Mouse (Mus musculus): ENCODE results near the gene Dcst2. TPM values are rescaled to one million over a fixed set of nuclear protein-coding genes. Genes with fewer than 3 reads are reported as not detected.
A peak's percentile ranks its signal among the peaks of the same experiment; 100 is the strongest.

The Dcst2 gene
- polyA plus RNA-seq, 1 experiment from 2014 or later = not detected

DNA sequence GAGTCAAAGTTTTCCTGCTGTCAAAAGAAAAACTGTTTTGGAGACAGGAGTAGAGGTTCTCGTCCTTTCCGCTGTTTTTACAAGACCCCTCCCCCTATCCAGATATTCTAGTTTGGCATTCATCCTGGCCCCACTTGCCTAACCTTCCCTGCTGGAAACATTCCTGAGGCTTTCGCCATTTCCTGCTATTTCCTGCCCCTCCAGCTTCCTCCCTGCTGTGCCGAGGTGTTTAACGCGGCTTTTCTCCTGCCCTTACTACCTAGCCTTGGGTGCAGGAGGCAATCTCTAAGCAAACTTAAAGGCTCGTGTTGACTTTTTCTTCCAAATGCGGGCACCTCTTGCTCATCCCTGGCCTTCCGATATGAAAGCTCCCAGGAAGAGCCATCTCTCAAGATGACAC lies 57.8 kb downstream of the Dcst2 start:
- peak overlapping the region; percentile 100 for H3K27ac ChIP-seq (ENCODE audit: low read length)
- H3K4me1 ChIP-seq (ENCODE audit: control insufficient read depth, insufficient read depth, low read length) = peaks cover 36% of the 10 kb centered on the region
- 0 out of 2 replicates have a peak, but pooled peaks have one; percentile 3 for ATAC-seq (replicated peaks; ENCODE audit: extremely low read depth, insufficient read depth, low FRiP score)
- peak overlapping the region; percentile 85 for H3K4me2 ChIP-seq (ENCODE audit: low read depth, low read length)
- H3K9me3 ChIP-seq (replicated peaks; ENCODE audit: control insufficient read depth, low read length) = no peaks in the 10 kb centered on the region
- H3K36me3 ChIP-seq (ENCODE audit: control insufficient read depth, insufficient read depth) = peaks cover 18% of the 10 kb centered on the region
- no peaks in the 10 kb centered on the region for H3K27me3 ChIP-seq (ENCODE audit: control insufficient read depth, insufficient read depth, low read length)
- H3K4me3 ChIP-seq (ENCODE audit: low read length) = peak overlapping the region; percentile 90
- WGBS = 3% methylated on average over 9 of the region's 9 CpGs
- peak overlapping the region; percentile 77 for H3K9ac ChIP-seq (ENCODE audit: low read length)

DNA sequence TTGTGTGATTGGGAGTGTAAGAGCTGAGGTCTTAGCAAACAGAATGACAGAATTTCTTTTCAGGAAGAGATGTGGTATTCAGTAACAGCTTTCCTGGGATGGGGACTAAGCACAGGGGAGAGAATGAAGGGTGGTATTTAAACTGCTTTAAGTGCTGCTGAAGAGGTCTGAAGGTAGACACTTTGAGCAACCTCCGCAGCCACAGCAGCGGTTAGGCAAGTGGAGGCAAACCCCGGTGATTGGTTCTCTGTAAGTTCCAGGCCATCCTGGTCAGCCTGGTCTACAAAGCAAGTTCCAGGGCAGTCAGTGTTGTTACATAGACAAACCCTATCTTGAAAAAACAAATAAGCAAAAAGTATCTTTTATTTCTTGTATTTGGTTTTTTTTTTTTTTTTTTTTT lies 58.2 kb downstream of the Dcst2 start:
- 18% methylated on average over 3 of the region's 3 CpGs for WGBS
- peak overlapping the region; percentile 85 for H3K4me2 ChIP-seq (ENCODE audit: low read depth, low read length)

DNA sequence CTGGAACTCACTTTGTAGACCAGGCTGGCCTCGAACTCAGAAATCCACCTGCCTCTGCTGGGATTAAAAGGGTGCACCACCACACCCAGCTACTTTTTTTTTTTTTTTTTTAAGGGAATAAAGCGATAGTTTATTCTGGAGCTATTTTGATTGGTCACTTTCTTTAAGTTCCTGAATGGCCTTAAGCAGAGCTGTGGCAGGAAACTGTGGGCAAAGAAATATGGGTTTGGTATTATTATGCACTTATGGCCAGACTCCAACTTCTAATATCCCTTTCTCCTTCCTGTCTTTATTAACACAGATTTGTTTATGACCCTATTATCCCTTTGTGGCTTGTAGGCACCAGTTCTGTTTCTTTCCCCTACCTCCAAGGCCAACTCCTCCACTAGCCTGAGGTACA lies 58.6 kb downstream of the Dcst2 start:
- H3K27me3 ChIP-seq (ENCODE audit: control insufficient read depth, insufficient read depth, low read length) = no peaks in the 10 kb centered on the region
- WGBS = 41% methylated on average over 2 of the region's 2 CpGs
- peaks cover 12% of the 10 kb centered on the region for H3K36me3 ChIP-seq (ENCODE audit: control insufficient read depth, insufficient read depth)
- peak overlapping the region; percentile 56 for H3K4me3 ChIP-seq (ENCODE audit: low read length)
- no peaks in the 10 kb centered on the region for H3K9me3 ChIP-seq (replicated peaks; ENCODE audit: control insufficient read depth, low read length)
- peaks cover 36% of the 10 kb centered on the region for H3K4me1 ChIP-seq (ENCODE audit: control insufficient read depth, insufficient read depth, low read length)
- H3K4me2 ChIP-seq (ENCODE audit: low read depth, low read length) = peak overlapping the region; percentile 85
- peak overlapping the region; percentile 100 for H3K27ac ChIP-seq (ENCODE audit: low read length)
- ATAC-seq (replicated peaks; ENCODE audit: extremely low read depth, insufficient read depth, low FRiP score) = no peak
- peak overlapping the region; percentile 38 for H3K9ac ChIP-seq (ENCODE audit: low read length)

More for the DNA sequence above, 58.2 kb downstream of the Dcst2 start:
- ATAC-seq (replicated peaks; ENCODE audit: extremely low read depth, insufficient read depth, low FRiP score) = no peak
- Histone ChIP-seq H3K9me3 (replicated peaks; ENCODE audit: control insufficient read depth, low read length) (no peaks in the 10 kb centered on the region), H3K36me3 (ENCODE audit: control insufficient read depth, insufficient read depth) (peaks cover 16% of the 10 kb centered on the region), H3K4me1 (ENCODE audit: control insufficient read depth, insufficient read depth, low read length) (peaks cover 36% of the 10 kb centered on the region), H3K9ac (ENCODE audit: low read length) (peak overlapping the region; percentile 77), H3K4me3 (ENCODE audit: low read length) (peak overlapping the region; percentile 90), H3K27me3 (ENCODE audit: control insufficient read depth, insufficient read depth, low read length) (no peaks in the 10 kb centered on the region), H3K27ac (ENCODE audit: low read length) (peak overlapping the region; percentile 100)

DNA sequence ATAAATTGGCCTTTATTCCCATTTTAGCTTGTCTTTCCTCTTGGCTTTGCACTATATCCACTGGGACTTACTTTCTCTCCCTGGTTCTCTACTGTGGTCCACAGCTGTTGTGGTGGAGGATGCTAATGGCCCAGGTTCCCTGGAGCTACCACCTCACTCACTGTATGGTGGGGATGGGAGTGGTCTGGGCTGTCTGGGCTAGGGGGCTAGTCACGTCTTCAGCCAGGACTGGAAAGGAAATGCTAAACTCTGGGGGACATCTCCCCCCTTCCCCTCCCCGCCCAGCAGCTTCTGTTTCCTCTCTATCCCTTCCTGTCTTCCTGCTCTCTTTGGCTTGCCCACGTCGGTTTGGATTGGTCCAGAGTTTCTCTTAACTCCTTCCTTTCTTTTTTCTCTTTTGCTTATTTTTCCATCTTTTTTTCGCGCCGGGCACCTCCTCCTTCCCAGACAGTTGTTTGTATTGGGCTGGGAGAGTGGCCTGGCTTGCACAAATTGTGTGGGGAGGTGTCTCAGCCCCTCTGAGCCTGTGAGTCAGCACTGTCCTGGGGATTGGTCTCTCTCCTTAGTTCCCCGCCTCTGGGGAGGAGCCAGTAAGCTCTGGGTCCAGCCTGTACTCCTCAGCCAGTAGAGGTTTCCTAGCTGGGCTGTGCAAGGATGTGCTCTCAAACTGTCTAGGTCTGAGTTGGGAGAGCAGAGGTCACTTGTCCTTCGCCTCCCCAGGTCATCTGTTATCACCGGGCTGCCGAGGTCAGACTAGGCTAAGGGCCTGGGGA lies 59.4 kb downstream of the Dcst2 start:
- Histone ChIP-seq H3K27me3 (ENCODE audit: control insufficient read depth, insufficient read depth, low read length) (no peaks in the 10 kb centered on the region), H3K27ac (ENCODE audit: low read length) (peak overlapping the region; percentile 100), H3K4me1 (ENCODE audit: control insufficient read depth, insufficient read depth, low read length) (peaks cover 36% of the 10 kb centered on the region), H3K4me2 (ENCODE audit: low read depth, low read length) (peak overlapping the region; percentile 85), H3K4me3 (ENCODE audit: low read length) (peak overlapping the region; percentile 56), H3K36me3 (ENCODE audit: control insufficient read depth, insufficient read depth) (peaks cover 9% of the 10 kb centered on the region), H3K9ac (ENCODE audit: low read length) (peak overlapping the region; percentile 72), H3K9me3 (replicated peaks; ENCODE audit: control insufficient read depth, low read length) (no peaks in the 10 kb centered on the region)
- 8% methylated on average over 11 of the region's 11 CpGs for WGBS
- peak; percentile 67 for ATAC-seq (replicated peaks; ENCODE audit: extremely low read depth, insufficient read depth, low FRiP score)

GRCm38 (mm10) chr3:89421810-89422473 lies 60.2 kb downstream of the Dcst2 start:
- no peaks in the 10 kb centered on the region for H3K9me3 ChIP-seq (replicated peaks; ENCODE audit: control insufficient read depth, low read length)
- H3K4me1 ChIP-seq (ENCODE audit: control insufficient read depth, insufficient read depth, low read length) = peaks cover 32% of the 10 kb centered on the region
- peaks cover 16% of the 10 kb centered on the region for H3K36me3 ChIP-seq (ENCODE audit: control insufficient read depth, insufficient read depth)
- WGBS = 13% methylated on average over 22 of the region's 22 CpGs
- H3K4me2 ChIP-seq (ENCODE audit: low read depth, low read length) = peak overlapping the region; percentile 85
- ATAC-seq (replicated peaks; ENCODE audit: extremely low read depth, insufficient read depth, low FRiP score) = no peak
- H3K27me3 ChIP-seq (ENCODE audit: control insufficient read depth, insufficient read depth, low read length) = no peaks in the 10 kb centered on the region
- H3K27ac ChIP-seq (ENCODE audit: low read length) = peak overlapping the region; percentile 100
- H3K9ac ChIP-seq (ENCODE audit: low read length) = peak overlapping the region; percentile 72
- peak overlapping the region; percentile 56 for H3K4me3 ChIP-seq (ENCODE audit: low read length)

- 61% methylated on average over 6 of the region's 6 CpGs for WGBS
- peaks cover 23% of the 10 kb centered on the region for H3K36me3 ChIP-seq (ENCODE audit: control insufficient read depth, insufficient read depth)
- no peak overlapping the region for H3K27ac ChIP-seq (ENCODE audit: low read length)
- H3K4me3 ChIP-seq (ENCODE audit: low read length) = peak overlapping the region; percentile 56
- ATAC-seq (replicated peaks; ENCODE audit: extremely low read depth, insufficient read depth, low FRiP score) = no peak
- no peaks in the 10 kb centered on the region for H3K27me3 ChIP-seq (ENCODE audit: control insufficient read depth, insufficient read depth, low read length)
- H3K4me2 ChIP-seq (ENCODE audit: low read depth, low read length) = peak overlapping the region; percentile 85
- H3K4me1 ChIP-seq (ENCODE audit: control insufficient read depth, insufficient read depth, low read length) = peaks cover 25% of the 10 kb centered on the region
- peak overlapping the region; percentile 72 for H3K9ac ChIP-seq (ENCODE audit: low read length)
- H3K9me3 ChIP-seq (replicated peaks; ENCODE audit: control insufficient read depth, low read length) = no peaks in the 10 kb centered on the region
Measured at GRCm38 (mm10) chr3:89422556-89423205, 60.9 kb downstream of the Dcst2 start.

GRCm38 (mm10) chr3:89424416-89425140 lies 62.8 kb downstream of the Dcst2 start:
- Histone ChIP-seq H3K4me2 (ENCODE audit: low read depth, low read length) (no peak overlapping the region), H3K27ac (ENCODE audit: low read length) (no peak overlapping the region), H3K9me3 (replicated peaks; ENCODE audit: control insufficient read depth, low read length) (no peaks in the 10 kb centered on the region), H3K27me3 (ENCODE audit: control insufficient read depth, insufficient read depth, low read length) (no peaks in the 10 kb centered on the region), H3K4me1 (ENCODE audit: control insufficient read depth, insufficient read depth, low read length) (peaks cover 25% of the 10 kb centered on the region), H3K9ac (ENCODE audit: low read length) (no peak overlapping the region), H3K4me3 (ENCODE audit: low read length) (no peak overlapping the region), H3K36me3 (ENCODE audit: control insufficient read depth, insufficient read depth) (peaks cover 28% of the 10 kb centered on the region)
- ATAC-seq (replicated peaks; ENCODE audit: extremely low read depth, insufficient read depth, low FRiP score) = no peak
- 87% methylated on average over 5 of the region's 5 CpGs for WGBS

DNA sequence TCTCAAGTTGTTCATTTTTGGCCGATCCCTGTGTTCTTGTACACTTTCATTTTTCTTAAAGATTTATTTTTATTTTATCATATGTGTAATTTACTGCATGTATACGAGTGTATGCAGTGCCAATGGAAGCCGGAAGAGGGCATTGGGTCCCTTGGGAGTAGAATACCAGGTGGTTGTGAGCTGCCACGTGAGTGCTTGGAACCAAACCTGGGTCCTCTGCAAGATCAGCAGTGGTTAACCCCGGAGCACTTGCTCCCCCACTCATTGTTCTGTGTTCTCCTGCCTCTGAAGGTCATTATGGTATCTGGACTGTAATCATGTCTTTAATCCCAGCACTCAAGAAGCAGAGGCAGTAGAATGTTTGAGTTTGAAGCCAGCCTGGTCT lies 63.4 kb downstream of the Dcst2 start:
- no peak overlapping the region for H3K4me3 ChIP-seq (ENCODE audit: low read length)
- H3K36me3 ChIP-seq (ENCODE audit: control insufficient read depth, insufficient read depth) = peaks cover 28% of the 10 kb centered on the region
- H3K4me2 ChIP-seq (ENCODE audit: low read depth, low read length) = no peak overlapping the region
- H3K4me1 ChIP-seq (ENCODE audit: control insufficient read depth, insufficient read depth, low read length) = peaks cover 22% of the 10 kb centered on the region
- no peaks in the 10 kb centered on the region for H3K9me3 ChIP-seq (replicated peaks; ENCODE audit: control insufficient read depth, low read length)
- H3K9ac ChIP-seq (ENCODE audit: low read length) = no peak overlapping the region
- ATAC-seq (replicated peaks; ENCODE audit: extremely low read depth, insufficient read depth, low FRiP score) = no peak
- 77% methylated on average over 5 of the region's 5 CpGs for WGBS
- H3K27ac ChIP-seq (ENCODE audit: low read length) = no peak overlapping the region
- no peaks in the 10 kb centered on the region for H3K27me3 ChIP-seq (ENCODE audit: control insufficient read depth, insufficient read depth, low read length)
